Mouse (Mus musculus) midbrain, embryonic 14.5 days (tissue): ENCODE measurements around the gene Ctnna3. TPM values are rescaled to one million over a fixed set of nuclear protein-coding genes. Genes with fewer than 3 reads are reported as not detected.

Experiments used
- ATAC-seq: fragments of 200-750 bp; cut with Nextera tagmentation; 2 replicates; pipeline ENCODE4 v1.8.0; 2017; ENCODE audit warnings: moderate number of reproducible peaks, moderate library complexity; ENCODE audit not compliant: low FRiP score, low TSS enrichment
- DNase-seq: peaks from one replicate; pipeline ENCODE4 v3.0.0-alpha.2; 2015
- H3K27ac ChIP-seq: fragments of 300-500 bp; sonication (generic); replicated peaks from 2 replicates; pipeline ENCODE4 v1.5.1; 2014; ENCODE audit warnings: mild to moderate bottlenecking, low read depth, low read length, moderate library complexity
- H3K27me3 ChIP-seq: fragments of 300-500 bp; sonication (generic); 2 replicates; pipeline ENCODE4 v1.6.1; 2014; ENCODE audit warnings: low read length, control low read depth, mixed read lengths; ENCODE audit not compliant: control insufficient read depth, insufficient read depth
- H3K36me3 ChIP-seq: fragments of 300-500 bp; sonication (generic); 2 replicates; pipeline ENCODE4 v1.6.1; 2014; ENCODE audit warnings: low read length, control low read depth; ENCODE audit not compliant: control insufficient read depth, insufficient read depth
- H3K4me1 ChIP-seq: fragments of 300-500 bp; sonication (generic); 2 replicates; pipeline ENCODE4 v1.6.1; 2014; ENCODE audit warnings: mild to moderate bottlenecking, antibody characterized with exemption, low read length, control low read depth; ENCODE audit not compliant: control insufficient read depth, insufficient read depth
- H3K4me2 ChIP-seq: fragments of 300-500 bp; sonication (generic); 2 replicates; pipeline ENCODE4 v1.6.1; 2014; ENCODE audit warnings: mild to moderate bottlenecking, low read length, moderate library complexity
- H3K4me3 ChIP-seq: fragments of 300-500 bp; sonication (generic); replicated peaks from 2 replicates; pipeline ENCODE4 v1.5.1; 2014; ENCODE audit warnings: low read depth, low read length
- H3K9ac ChIP-seq: fragments of 300-500 bp; sonication (generic); replicated peaks from 2 replicates; pipeline ENCODE4 v1.6.1; 2014; ENCODE audit warnings: mild to moderate bottlenecking, low read length, moderate library complexity
- H3K9me3 ChIP-seq: fragments of 300-500 bp; sonication (generic); 2 replicates; pipeline ENCODE4 v1.6.1; 2016; ENCODE audit warnings: low read length, control low read depth, mixed read lengths; ENCODE audit not compliant: control insufficient read depth
- WGBS: fragments of 180-500 bp; shearing (Covaris S2); extraction: QIAGEN DNeasy Blood & Tissue Kit; methylation state at CpG from one replicate; pipeline ENCODE4 v1.1.7; 2014; 5-methylcytosine and 5-hydroxymethylcytosine counted together
- polyA plus RNA-seq: library from polyadenylated mRNA; unstranded; fragments of >200 nt; fragmentation: Nextera tagmentation; extraction: Ambion mirVana; gene quantifications from 2 replicates; pipeline ENCODE4 v1.2.1, GENCODE M21; 2014

Gene Ctnna3
- polyA plus RNA-seq, 1 experiment from 2014 or later = 1.1 TPM

GRCm38 (mm10) chr10:64089680-64090460, 660.0 kb downstream of the Ctnna3 start, which contains the start of gene Lrrtm3:
TSS of gene Lrrtm3 (minus strand) at chr10:64090277.
- DNase-seq = peak; percentile 93
- peak within 1 kb of the TSS; percentile 53 for H3K4me3 ChIP-seq
- peak; percentile 90 for ATAC-seq
- H3K36me3 ChIP-seq = no peaks in the 10 kb centered on the region
- peaks cover 5% of the 10 kb centered on the region; the same call in 1 of the 2 replicates for H3K4me1 ChIP-seq
- H3K9me3 ChIP-seq = no peaks in the 10 kb centered on the region
- peak within 1 kb of the TSS; percentile 86 for H3K4me2 ChIP-seq
- H3K27me3 ChIP-seq = peaks cover 7% of the 10 kb centered on the region; the same call in 1 of the 2 replicates
- H3K9ac ChIP-seq = peak within 1 kb of the TSS; percentile 60
- WGBS = under 1% methylated on average over 22 of the region's 22 CpGs
- H3K27ac ChIP-seq = peak within 1 kb of the TSS; percentile 76

DNA sequence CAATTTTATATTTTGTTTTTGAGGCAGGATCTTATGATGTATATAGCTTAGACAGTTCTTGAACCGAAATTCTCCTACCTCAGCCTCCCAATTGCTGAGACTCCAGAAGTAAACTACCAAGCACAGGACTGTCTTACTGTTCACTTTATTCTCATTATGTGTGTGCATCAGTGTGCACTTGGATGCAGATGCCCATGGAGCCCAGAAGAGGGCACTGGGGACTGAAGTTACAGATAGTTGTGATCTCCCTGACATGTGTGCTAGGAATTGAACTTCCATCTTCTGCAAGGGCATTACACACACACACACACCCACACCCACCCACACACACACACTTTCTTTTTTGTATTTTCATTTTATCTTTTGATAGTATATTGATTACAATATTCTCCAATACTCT, 666.6 kb downstream of the Ctnna3 start:
- 95% methylated on average over 1 of the region's 1 CpGs for WGBS
- no peak for ATAC-seq

GRCm38 (mm10) chr10:64115246-64115645, 685.3 kb downstream of the Ctnna3 start:
- WGBS = 94% methylated on average over 11 of the region's 11 CpGs
- H3K4me3 ChIP-seq = no peak overlapping the region
- ATAC-seq (no peak), DNase-seq (no peak)
- no peaks in the 10 kb centered on the region for H3K36me3 ChIP-seq
- H3K4me2 ChIP-seq = no peak overlapping the region
- H3K27ac ChIP-seq = no peak overlapping the region
- no peak overlapping the region for H3K9ac ChIP-seq
- H3K27me3 ChIP-seq = no peaks in the 10 kb centered on the region
- H3K4me1 ChIP-seq = no peaks in the 10 kb centered on the region
- H3K9me3 ChIP-seq = no peaks in the 10 kb centered on the region

More for the DNA sequence above, 666.6 kb downstream of the Ctnna3 start:
- H3K9me3 ChIP-seq = no peaks in the 10 kb centered on the region
- no peak overlapping the region for H3K4me2 ChIP-seq
- H3K4me1 ChIP-seq = no peaks in the 10 kb centered on the region
- H3K27me3 ChIP-seq = no peaks in the 10 kb centered on the region
- H3K36me3 ChIP-seq = no peaks in the 10 kb centered on the region
- H3K27ac ChIP-seq = no peak overlapping the region
- no peak overlapping the region for H3K9ac ChIP-seq
- no peak overlapping the region for H3K4me3 ChIP-seq
- no peak for DNase-seq

DNA sequence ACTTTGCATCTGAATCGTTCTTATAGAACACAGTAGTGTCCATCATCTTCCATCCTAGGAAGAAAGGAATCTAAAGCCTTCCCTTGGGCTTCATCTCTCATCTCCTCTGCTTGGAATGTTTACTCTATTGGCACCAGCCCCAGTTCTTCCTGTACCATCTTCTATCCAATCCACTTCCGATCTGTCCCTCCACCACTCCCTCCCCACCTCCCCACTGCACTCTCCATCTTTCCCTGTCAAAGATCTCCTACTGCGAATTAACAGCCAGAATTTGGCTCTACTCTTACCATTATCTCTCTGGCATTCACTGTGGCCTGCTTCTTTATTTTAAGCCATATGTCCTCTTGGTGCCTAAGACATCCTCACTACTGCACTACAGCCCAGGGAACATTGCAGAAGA, 688.9 kb downstream of the Ctnna3 start:
- Histone ChIP-seq H3K9ac (no peak overlapping the region), H3K9me3 (no peaks in the 10 kb centered on the region), H3K27ac (no peak overlapping the region), H3K36me3 (no peaks in the 10 kb centered on the region), H3K27me3 (no peaks in the 10 kb centered on the region), H3K4me2 (no peak overlapping the region), H3K4me1 (no peaks in the 10 kb centered on the region), H3K4me3 (no peak overlapping the region)
- no peak for DNase-seq
- ATAC-seq = no peak
- WGBS = 83% methylated on average over 3 of the region's 3 CpGs

DNA sequence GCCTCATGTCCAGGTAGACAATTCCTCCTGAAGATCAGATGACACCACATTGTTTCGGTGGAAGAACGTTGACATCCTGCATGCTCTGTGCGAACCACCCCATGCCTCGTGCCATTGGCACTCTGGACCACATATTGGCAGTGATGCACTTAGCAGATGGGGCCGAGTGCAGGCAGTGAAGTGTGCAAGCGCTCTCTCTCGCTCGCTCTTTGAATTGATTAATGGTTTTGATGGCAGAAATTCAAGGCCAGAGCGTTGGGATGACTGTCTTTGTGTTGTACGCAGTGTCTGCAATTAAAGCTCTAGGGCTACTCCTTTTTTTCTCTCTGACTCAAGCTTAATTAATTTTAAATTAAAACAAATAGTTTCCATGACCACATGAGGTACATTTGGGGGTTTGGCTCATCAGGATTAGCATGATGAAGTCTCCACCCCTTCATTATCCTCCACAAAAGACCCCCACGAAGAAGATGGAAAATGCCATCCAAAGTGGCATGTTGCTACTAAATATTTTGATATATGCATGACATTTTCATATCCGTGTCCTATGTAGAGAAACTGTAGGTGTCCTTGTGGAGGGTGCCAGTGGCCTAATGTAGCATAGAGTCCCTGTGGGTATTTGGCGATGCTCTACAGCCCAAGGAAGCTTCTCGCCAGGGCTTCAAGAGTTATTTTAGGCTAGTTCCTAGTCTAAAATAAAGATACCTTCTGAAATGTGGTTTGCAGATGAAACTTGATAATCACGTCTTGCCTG, 700.7 kb downstream of the Ctnna3 start:
- DNase-seq = peak; percentile 36
- no peaks in the 10 kb centered on the region for H3K4me1 ChIP-seq
- H3K9ac ChIP-seq = no peak overlapping the region
- WGBS = 84% methylated on average over 15 of the region's 15 CpGs
- H3K9me3 ChIP-seq = no peaks in the 10 kb centered on the region
- no peaks in the 10 kb centered on the region for H3K36me3 ChIP-seq
- H3K4me2 ChIP-seq = no peak overlapping the region
- peak; percentile 63 for ATAC-seq
- H3K27ac ChIP-seq = no peak overlapping the region
- no peak overlapping the region for H3K4me3 ChIP-seq
- H3K27me3 ChIP-seq = no peaks in the 10 kb centered on the region

DNA sequence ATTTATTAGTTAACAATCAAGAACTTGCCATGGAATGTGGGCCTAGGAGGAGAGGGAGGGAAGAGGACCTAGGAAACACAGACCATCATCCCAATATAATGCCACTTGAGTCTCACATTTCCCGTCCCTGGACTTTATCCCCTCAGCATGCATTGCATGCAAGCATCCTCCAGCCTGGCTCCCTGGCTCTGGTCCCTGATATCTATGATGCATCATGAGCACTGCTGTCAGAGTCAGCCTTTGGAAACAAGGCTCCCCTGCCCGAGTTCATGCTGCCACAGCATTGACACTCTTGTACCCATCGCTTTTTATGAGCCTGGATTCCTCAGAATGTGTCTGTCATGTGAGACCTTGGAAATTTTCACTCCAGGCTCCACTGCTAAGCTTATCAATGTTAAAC, 703.6 kb downstream of the Ctnna3 start:
- Histone ChIP-seq H3K4me3 (no peak overlapping the region), H3K4me1 (no peaks in the 10 kb centered on the region), H3K27me3 (no peaks in the 10 kb centered on the region), H3K9me3 (no peaks in the 10 kb centered on the region), H3K9ac (no peak overlapping the region), H3K4me2 (no peak overlapping the region), H3K27ac (no peak overlapping the region), H3K36me3 (no peaks in the 10 kb centered on the region)
- WGBS = 85% methylated on average over 3 of the region's 3 CpGs
- DNase-seq = no peak
- ATAC-seq = no peak

GRCm38 (mm10) chr10:64135481-64135880, 705.6 kb downstream of the Ctnna3 start:
- no peaks in the 10 kb centered on the region for H3K36me3 ChIP-seq
- H3K4me3 ChIP-seq = no peak overlapping the region
- no peak overlapping the region for H3K27ac ChIP-seq
- ATAC-seq (no peak), DNase-seq (peak; percentile 9)
- H3K9me3 ChIP-seq = no peaks in the 10 kb centered on the region
- no peak overlapping the region for H3K9ac ChIP-seq
- no peak overlapping the region for H3K4me2 ChIP-seq
- 30% methylated on average over 7 of the region's 7 CpGs for WGBS
- H3K27me3 ChIP-seq = no peaks in the 10 kb centered on the region
- H3K4me1 ChIP-seq = no peaks in the 10 kb centered on the region

- ATAC-seq (no peak), DNase-seq (no peak)
- Histone ChIP-seq H3K27me3 (no peaks in the 10 kb centered on the region), H3K27ac (no peak overlapping the region), H3K36me3 (no peaks in the 10 kb centered on the region), H3K4me3 (no peak overlapping the region), H3K4me2 (no peak overlapping the region), H3K9ac (no peak overlapping the region), H3K4me1 (no peaks in the 10 kb centered on the region), H3K9me3 (no peaks in the 10 kb centered on the region)
- 87% methylated on average over 3 of the region's 3 CpGs for WGBS
These were observed 716.6 kb downstream of the Ctnna3 start for GRCm38 (mm10) chr10:64146511-64146910.
